Mouse (Mus musculus) lung, embryonic 14.5 days (tissue): ENCODE data around the gene Zar1. TPM values are rescaled to one million over a fixed set of nuclear protein-coding genes. Genes with fewer than 3 reads are reported as not detected.
"Not testable (repeated sequence)": the region's sequence is repeated elsewhere in the genome, so short reads cannot be mapped to it uniquely, and the experiment has no call there.

Experiments used
- ATAC-seq: fragments of 200-750 bp; cut with Nextera tagmentation; 2 replicates; pipeline ENCODE4 v1.8.0; 2017; ENCODE audit warnings: mild to moderate bottlenecking, moderate TSS enrichment, moderate library complexity; ENCODE audit not compliant: insufficient read depth
- DNase-seq: peaks from one replicate; pipeline ENCODE4 v3.0.0-alpha.2; 2015
- H3K27ac ChIP-seq: fragments of 300-500 bp; sonication (generic); 2 replicates; pipeline ENCODE4 v1.5.1; 2014; ENCODE audit warnings: low read depth, mild to moderate bottlenecking, moderate library complexity
- H3K27me3 ChIP-seq: fragments of 300-500 bp; sonication (generic); 2 replicates; pipeline ENCODE4 v1.6.1; 2014; ENCODE audit warnings: low read length, control low read depth; ENCODE audit not compliant: insufficient read depth
- H3K36me3 ChIP-seq: fragments of 300-500 bp; sonication (generic); 2 replicates; pipeline ENCODE4 v1.6.1; 2014; ENCODE audit warnings: control low read depth; ENCODE audit not compliant: insufficient read depth
- H3K4me1 ChIP-seq: fragments of 300-500 bp; sonication (generic); 2 replicates; pipeline ENCODE4 v1.6.1; 2014; ENCODE audit warnings: antibody characterized with exemption, control low read depth; ENCODE audit not compliant: insufficient read depth
- H3K4me2 ChIP-seq: fragments of 300-500 bp; sonication (generic); 2 replicates; pipeline ENCODE4 v1.6.1; 2014; ENCODE audit warnings: mild to moderate bottlenecking
- H3K4me3 ChIP-seq: fragments of 300-500 bp; sonication (generic); 2 replicates; pipeline ENCODE4 v1.5.1; 2014; ENCODE audit warnings: low read depth, low read length
- H3K9ac ChIP-seq: fragments of 300-500 bp; sonication (generic); 2 replicates; pipeline ENCODE4 v1.6.1; 2014
- H3K9me3 ChIP-seq: fragments of 300-500 bp; sonication (generic); 2 replicates; pipeline ENCODE4 v1.6.1; 2016; ENCODE audit warnings: low read depth, low read length, control low read depth
- CTCF ChIP-seq: IDR thresholded peaks from 2 replicates; pipeline ENCODE4 v1.5.1; 2016; ENCODE audit warnings: antibody characterized with exemption, low read depth
- WGBS: fragments of 180-500 bp; shearing (Covaris S2); extraction: QIAGEN DNeasy Blood & Tissue Kit; methylation state at CpG from one replicate; pipeline ENCODE4 v1.1.7; 2014; 5-methylcytosine and 5-hydroxymethylcytosine counted together
- polyA plus RNA-seq: library from polyadenylated mRNA; unstranded; fragments of >200 nt; fragmentation: Nextera tagmentation; extraction: Ambion mirVana; gene quantifications from 2 replicates; pipeline ENCODE4 v1.2.1, GENCODE M21; 2014

The Zar1 gene
- polyA plus RNA-seq, result 0.14 TPM in 1 of 2 replicates, not detected in the other

DNA sequence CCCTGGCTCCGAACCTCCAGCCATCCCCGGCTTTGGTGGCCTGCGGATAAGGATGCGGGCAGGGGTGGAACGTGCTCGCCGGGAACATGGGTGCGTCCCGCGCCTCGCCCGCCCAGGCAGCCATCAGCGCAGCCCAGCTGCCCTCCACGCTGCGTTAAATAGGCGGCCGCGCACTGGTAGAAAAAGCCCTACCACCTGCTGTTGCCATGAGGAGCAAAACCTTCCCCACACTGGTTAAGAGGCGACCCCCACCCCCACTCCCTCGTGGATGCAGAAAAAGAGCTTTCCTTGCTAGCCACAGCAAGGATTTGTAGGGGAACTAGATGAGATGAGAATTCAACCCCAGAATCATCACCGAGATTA lies at the start of gene Zar1:
Gene Zar1, minus strand, starts transcription at position 285 of the 363 bp plus-strand sequence.
- ATAC-seq, result peak; percentile 52; the same call in 1 of the 2 replicates
- not testable (repeated sequence) for H3K9ac ChIP-seq, DNase-seq

DNA sequence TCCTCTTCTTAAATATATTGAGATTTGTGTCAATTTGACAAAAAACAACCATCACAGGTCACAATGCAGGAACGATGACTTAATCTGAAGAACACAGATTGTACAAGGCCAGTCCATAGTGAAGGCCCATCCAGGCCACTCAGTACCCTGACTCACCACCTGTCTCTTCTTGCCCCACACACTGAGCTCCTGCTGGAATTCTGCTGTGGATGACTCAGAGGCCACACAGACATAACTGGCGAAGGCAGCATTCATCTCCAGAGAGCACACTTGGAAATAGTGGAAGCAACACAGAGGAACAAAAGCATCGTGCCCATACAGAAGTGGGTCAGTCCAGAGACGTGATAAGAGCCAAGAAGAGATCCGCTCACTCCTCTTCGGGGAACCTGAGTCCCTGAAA lies 49.0 kb upstream of the Zar1 start:
- DNase-seq (no peak), ATAC-seq (no peak)
- Histone ChIP-seq H3K4me2 (no peak overlapping the region), H3K4me1 (no peaks in the 10 kb centered on the region), H3K4me3 (no peak overlapping the region), H3K36me3 (no peaks in the 10 kb centered on the region), H3K9ac (no peak overlapping the region), H3K27me3 (no peaks in the 10 kb centered on the region), H3K9me3 (no peaks in the 10 kb centered on the region), H3K27ac (no peak overlapping the region)
- no peak for TF ChIP-seq CTCF
- 88% methylated on average over 6 of the region's 6 CpGs for WGBS

More for the DNA sequence above, at the start of gene Zar1:
- H3K36me3 ChIP-seq, H3K4me1 ChIP-seq, H3K9me3 ChIP-seq, H3K27ac ChIP-seq: not testable (repeated sequence)
- peak within 1 kb of the TSS; percentile 71 for H3K4me2 ChIP-seq
- peaks cover 11% of the 10 kb centered on the region for H3K27me3 ChIP-seq
- H3K4me3 ChIP-seq, result peak within 1 kb of the TSS; percentile 39
- 9% methylated on average over 17 of the region's 21 CpGs for WGBS

DNA sequence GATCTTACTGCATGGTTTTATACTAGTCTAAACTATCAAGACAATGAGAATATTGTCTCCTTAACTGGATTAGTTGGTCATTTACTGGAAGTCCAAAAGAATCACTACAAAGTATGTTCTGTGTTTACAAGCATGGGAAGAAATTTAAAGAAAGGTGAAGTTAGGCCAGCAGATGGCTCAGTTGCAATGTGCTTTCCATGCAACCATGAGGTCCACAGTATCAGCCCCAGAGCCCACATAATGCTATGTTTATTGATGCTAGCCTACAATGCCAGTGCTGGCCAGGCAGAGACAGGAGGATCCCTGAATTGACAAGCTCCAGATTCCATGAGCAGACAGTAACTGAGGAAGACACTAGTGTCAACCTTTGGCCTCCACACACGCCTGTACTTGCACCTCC lies 40.0 kb upstream of the Zar1 start:
- Histone ChIP-seq H3K27me3 (no peaks in the 10 kb centered on the region), H3K4me3 (no peak overlapping the region), H3K27ac (no peak overlapping the region), H3K9me3 (no peaks in the 10 kb centered on the region), H3K4me2 (no peak overlapping the region), H3K36me3 (no peaks in the 10 kb centered on the region), H3K9ac (no peak overlapping the region), H3K4me1 (no peaks in the 10 kb centered on the region)
- no peak for DNase-seq
- WGBS, result 70% methylated on average over 1 of the region's 1 CpGs
- no peak for ATAC-seq
- TF ChIP-seq CTCF, result no peak

DNA sequence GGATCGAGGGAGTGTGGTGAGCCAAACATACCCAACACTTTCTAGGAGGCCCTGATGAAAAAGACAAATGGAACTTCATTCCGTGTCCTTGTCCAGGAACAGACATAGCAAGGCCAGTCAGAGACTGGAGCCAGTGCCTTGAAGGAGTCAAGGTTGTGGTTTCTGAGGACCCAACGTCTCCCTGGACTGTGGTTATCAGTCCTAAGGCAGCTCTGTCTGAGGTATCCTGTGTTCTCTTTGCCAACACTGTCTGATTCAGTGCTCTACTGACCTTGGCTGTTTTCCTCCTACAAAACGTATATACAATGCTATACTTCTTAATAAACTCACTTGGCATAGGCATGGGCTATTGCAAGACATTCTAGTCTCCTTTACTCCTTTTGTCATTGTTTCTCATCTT lies 36.4 kb upstream of the Zar1 start:
- Histone ChIP-seq H3K9me3 (no peaks in the 10 kb centered on the region), H3K9ac (no peak overlapping the region), H3K4me3 (no peak overlapping the region), H3K27me3 (no peaks in the 10 kb centered on the region), H3K4me1 (no peaks in the 10 kb centered on the region), H3K36me3 (no peaks in the 10 kb centered on the region), H3K4me2 (no peak overlapping the region), H3K27ac (no peak overlapping the region)
- 80% methylated on average over 4 of the region's 4 CpGs for WGBS
- ATAC-seq (no peak), DNase-seq (no peak)
- no peak for TF ChIP-seq CTCF

DNA sequence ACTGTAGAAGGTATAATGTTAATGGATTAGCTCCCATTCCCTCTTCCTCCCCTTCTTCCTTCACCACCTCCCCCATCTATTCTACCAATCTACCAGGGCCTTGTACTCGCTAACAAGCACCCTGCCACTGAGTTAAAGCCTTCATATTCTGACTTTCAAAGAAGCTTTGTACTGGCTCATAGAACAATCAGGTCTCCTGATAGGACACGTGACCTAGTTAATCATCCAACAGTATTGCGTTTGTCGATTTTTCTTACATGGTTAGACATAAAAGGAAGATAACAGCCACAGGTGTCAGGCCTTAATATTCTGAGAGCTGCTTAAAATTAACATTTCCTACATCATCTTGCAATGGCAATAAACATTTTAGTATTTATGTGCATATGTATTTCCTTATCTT lies 22.1 kb upstream of the Zar1 start:
- TF ChIP-seq CTCF, result no peak
- H3K36me3 ChIP-seq, result no peaks in the 10 kb centered on the region
- ATAC-seq (no peak), DNase-seq (no peak)
- H3K27me3 ChIP-seq, result no peaks in the 10 kb centered on the region
- H3K4me1 ChIP-seq, result no peaks in the 10 kb centered on the region
- no peak overlapping the region for H3K27ac ChIP-seq
- H3K9me3 ChIP-seq, result no peaks in the 10 kb centered on the region
- no peak overlapping the region for H3K4me3 ChIP-seq
- 75% methylated on average over 4 of the region's 4 CpGs for WGBS
- H3K4me2 ChIP-seq, result no peak overlapping the region
- no peak overlapping the region for H3K9ac ChIP-seq

DNA sequence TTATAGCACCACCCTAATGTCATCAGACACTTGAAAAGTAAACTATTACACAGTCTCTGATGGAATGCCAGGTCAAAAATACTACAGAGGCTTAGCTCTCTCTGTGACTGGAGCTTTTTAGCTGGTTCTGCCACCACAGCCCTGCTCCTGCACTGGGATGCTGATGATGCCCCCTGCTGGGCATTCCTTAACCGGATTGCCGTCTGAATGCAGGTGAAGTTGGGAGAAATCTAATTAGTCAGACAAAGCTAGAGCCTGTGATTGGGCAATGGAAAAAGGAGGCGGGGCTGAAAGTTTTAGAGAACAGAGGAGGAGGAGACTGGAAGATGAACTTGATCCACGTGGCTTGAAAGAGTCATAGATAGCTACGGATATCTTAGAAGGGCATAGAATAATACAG lies 20.0 kb upstream of the Zar1 start:
- TF ChIP-seq CTCF, result peak; percentile 65
- H3K4me1 ChIP-seq, result no peaks in the 10 kb centered on the region
- peak; percentile 71 for DNase-seq
- no peak overlapping the region for H3K27ac ChIP-seq
- no peak overlapping the region for H3K4me2 ChIP-seq
- 9% methylated on average over 5 of the region's 5 CpGs for WGBS
- no peak overlapping the region for H3K9ac ChIP-seq
- no peaks in the 10 kb centered on the region for H3K9me3 ChIP-seq
- ATAC-seq, result no peak; the same call in 1 of the 2 replicates
- no peaks in the 10 kb centered on the region for H3K36me3 ChIP-seq
- no peak overlapping the region for H3K4me3 ChIP-seq
- no peaks in the 10 kb centered on the region for H3K27me3 ChIP-seq

DNA sequence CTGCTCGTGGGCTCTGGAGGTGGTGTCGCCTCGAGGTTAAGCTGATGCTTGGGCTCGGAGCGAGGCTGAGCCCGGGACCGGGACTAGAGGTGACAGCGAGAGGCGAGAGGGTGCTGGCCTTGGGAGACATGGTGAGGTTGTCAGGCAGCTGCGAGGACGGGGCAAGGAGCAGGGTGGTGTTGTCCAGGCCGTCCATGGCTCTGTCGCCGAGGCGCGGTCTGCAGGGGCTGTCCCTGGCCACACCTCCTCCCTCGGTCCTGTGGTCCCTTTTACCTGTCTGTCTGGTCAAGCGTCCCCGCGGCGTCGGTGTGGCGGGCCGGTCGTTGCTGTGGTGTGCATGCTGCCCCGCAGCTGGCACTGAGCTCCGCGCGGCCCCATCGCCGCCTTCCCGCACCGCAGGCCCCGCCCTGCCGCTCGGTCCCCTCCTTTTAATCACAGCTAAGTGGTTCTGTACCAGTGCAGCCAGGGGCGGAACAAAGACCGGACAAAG lies 6.2 kb upstream of the Zar1 start, which contains the start of gene Gm5868:
Gene Gm5868, minus strand, starts transcription at position 360 of the 490 bp plus-strand sequence.
- no peaks in the 10 kb centered on the region for H3K9me3 ChIP-seq
- H3K36me3 ChIP-seq, result no peaks in the 10 kb centered on the region
- H3K4me3 ChIP-seq, result peak within 1 kb of the TSS; percentile 40
- peak; percentile 66; the same call in 1 of the 2 replicates for ATAC-seq
- whole genome bisulfite sequencing, result 2% methylated on average over 38 of the region's 38 CpGs
- peak within 1 kb of the TSS; percentile 65 for H3K4me2 ChIP-seq
- no peak within 1 kb of the TSS for H3K27ac ChIP-seq
- H3K27me3 ChIP-seq, result peaks cover 14% of the 10 kb centered on the region
- no peaks in the 10 kb centered on the region for H3K4me1 ChIP-seq
- DNase-seq, result peak; percentile 21
- H3K9ac ChIP-seq, result no peak within 1 kb of the TSS
- no peak for TF ChIP-seq CTCF

DNA sequence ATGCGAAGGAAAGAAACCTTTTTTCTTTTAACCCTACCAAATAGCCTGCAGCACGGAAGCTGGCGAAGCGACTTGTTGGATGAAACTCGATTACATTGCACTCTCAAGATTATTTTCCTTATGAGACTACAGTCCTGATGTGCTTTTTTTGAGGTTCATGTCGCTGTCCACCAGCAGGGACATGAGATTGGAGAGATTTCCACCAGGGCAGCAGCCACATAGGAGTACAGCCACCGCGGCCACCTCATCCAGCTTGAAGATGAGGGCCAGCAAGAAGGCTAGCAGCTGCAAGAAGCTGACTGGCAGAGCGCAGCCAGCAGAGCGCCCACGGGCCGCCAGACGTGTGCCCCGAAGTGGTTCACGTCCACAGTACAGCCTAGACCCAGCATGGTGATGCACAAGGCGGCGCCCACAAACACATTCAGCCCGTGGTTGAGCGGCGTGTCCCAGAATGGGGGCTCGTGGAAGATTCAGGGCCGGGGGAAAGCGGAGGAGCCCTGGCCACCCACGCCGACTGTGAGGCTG lies 5.7 kb upstream of the Zar1 start:
- Histone ChIP-seq H3K4me3 (peak overlapping the region; percentile 40), H3K27me3 (peaks cover 14% of the 10 kb centered on the region), H3K4me2 (peak overlapping the region; percentile 65)
- peak; percentile 41; the same call in 1 of the 2 replicates for ATAC-seq
- H3K9ac ChIP-seq, H3K9me3 ChIP-seq, H3K4me1 ChIP-seq, H3K27ac ChIP-seq, H3K36me3 ChIP-seq: not testable (repeated sequence)
- peak; percentile 5 for DNase-seq
- WGBS, result 35% methylated on average over 25 of the region's 25 CpGs
